Comparison of ENCODE assay signal across 11 mouse cellular contexts in genomic region chr6:84638206-84638605, GRCm38 (mm10). TPM values are rescaled to one million over a fixed set of nuclear protein-coding genes. Genes with fewer than 3 reads are reported as not detected.
DNase-seq lines count a peak whose midpoint lies in the region; ATAC-seq and TF ChIP-seq lines count a peak whose summit lies in the region.
"Had no signal": no experiment of that assay in that cellular context is flagged by ENCODE, and none has a peak within 500 bp of the region (broad histone marks: within the 10 kb centered on the region; RNA-seq: fewer than 3 reads in every experiment).

No protein-coding gene starts in this region.

- no peak overlapping the region for H3K9ac ChIP-seq in kidney, embryonic 14.5 days (ENCODE audit: low read depth, low read length)
- no peak overlapping the region for H3K9ac ChIP-seq in hindbrain, embryonic 13.5 days
- H3K9ac ChIP-seq in forebrain, postnatal 0 days, result no peak overlapping the region
- H3K9ac ChIP-seq: liver, embryonic 14.5 days had no signal

- DNase-seq in kidney, adult 18-20 months, result peak; percentile 35
- peak; percentile 19 to 56 for DNase-seq in cerebellum, postnatal 25 days
- DNase-seq in heart, postnatal 14 days, result peak; percentile 46 to 66
- DNase-seq in lung, postnatal 14 days, result peak; percentile 72
- no peak for DNase-seq in forebrain, postnatal 0 days

- H3K36me3 ChIP-seq in kidney, embryonic 14.5 days (ENCODE audit: control insufficient read depth, insufficient read depth, low read length), result no peaks in the 10 kb centered on the region
- H3K36me3 ChIP-seq in hindbrain, embryonic 13.5 days, result no peaks in the 10 kb centered on the region
- H3K36me3 ChIP-seq in forebrain, postnatal 0 days (ENCODE audit: insufficient read depth), result no peaks in the 10 kb centered on the region
- H3K36me3 ChIP-seq: G1E had no signal

- no peaks in the 10 kb centered on the region for H3K27me3 ChIP-seq in kidney, embryonic 14.5 days (ENCODE audit: control insufficient read depth, insufficient read depth, low read length)
- H3K27me3 ChIP-seq in hindbrain, embryonic 13.5 days, result no peaks in the 10 kb centered on the region
- no peaks in the 10 kb centered on the region for H3K27me3 ChIP-seq in forebrain, postnatal 0 days (ENCODE audit: insufficient read depth, low read length)

- no peak overlapping the region for H3K4me3 ChIP-seq in kidney, embryonic 14.5 days (ENCODE audit: low read length)
- H3K4me3 ChIP-seq in hindbrain, embryonic 13.5 days, result no peak overlapping the region
- H3K4me3 ChIP-seq in forebrain, postnatal 0 days (ENCODE audit: low read depth, low read length), result no peak overlapping the region

- H3K27ac ChIP-seq in kidney, embryonic 14.5 days (ENCODE audit: low read depth, low read length), result no peak overlapping the region
- H3K27ac ChIP-seq in hindbrain, embryonic 13.5 days, result no peak overlapping the region
- no peak overlapping the region for H3K27ac ChIP-seq in forebrain, postnatal 0 days (ENCODE audit: low read depth, low read length)
- H3K27ac ChIP-seq: liver, embryonic 14.5 days had no signal

- H3K9me3 ChIP-seq in kidney, embryonic 14.5 days (ENCODE audit: control insufficient read depth, low read length), result no peaks in the 10 kb centered on the region
- peaks cover 5% of the 10 kb centered on the region; the same call in 1 of the 2 replicates for H3K9me3 ChIP-seq in hindbrain, embryonic 13.5 days
- H3K9me3 ChIP-seq in forebrain, postnatal 0 days (ENCODE audit: low read length), result no peaks in the 10 kb centered on the region
- H3K9me3 ChIP-seq: G1E had no signal

- TF ChIP-seq CTCF in forebrain, postnatal 0 days (IDR thresholded peaks at IDR 0.05; ENCODE audit: low read depth), result no peak

- intact Hi-C loops in heart, postnatal 14 days (cut with DNase I), result no loop called here

- H3K4me1 ChIP-seq in kidney, embryonic 14.5 days (ENCODE audit: control insufficient read depth, insufficient read depth, low read length), result peaks cover 22% of the 10 kb centered on the region
- H3K4me1 ChIP-seq in hindbrain, embryonic 13.5 days (replicated peaks), result peaks cover 8% of the 10 kb centered on the region
- no peaks in the 10 kb centered on the region for H3K4me1 ChIP-seq in forebrain, postnatal 0 days (ENCODE audit: insufficient read depth)

- H3K4me2 ChIP-seq in kidney, embryonic 14.5 days (replicated peaks; ENCODE audit: low read depth, low read length), result no peak overlapping the region
- no peak overlapping the region for H3K4me2 ChIP-seq in hindbrain, embryonic 13.5 days
- no peak overlapping the region for H3K4me2 ChIP-seq in forebrain, postnatal 0 days (ENCODE audit: low read depth)

- ATAC-seq in kidney, embryonic 14.5 days (ENCODE audit: low FRiP score, low TSS enrichment), result no peak
- ATAC-seq in hindbrain, embryonic 13.5 days (ENCODE audit: low FRiP score), result no peak
- no peak for ATAC-seq in erythroblast, adult 5-6 weeks (replicated peaks; ENCODE audit: low FRiP score, poor library complexity, severe bottlenecking)
- no peak for ATAC-seq in forebrain, postnatal 0 days
- ATAC-seq: midbrain, embryonic 16.5 days had no signal

RNA-seq across cellular contexts. Expression of gene Cyp26b1, which starts 44.5 kb away (rescaled TPM):
- 4.4 and 6.7 TPM in 2 replicates for polyA plus RNA-seq in kidney, embryonic 14.5 days (2014; fragmentation: Nextera tagmentation; extraction: Ambion mirVana)
- 1 to 10 TPM; 2.1 to 2.7 TPM for total RNA-seq in heart, postnatal 14 days (2021)
- polyA plus RNA-seq in hindbrain, embryonic 13.5 days (2015; fragmentation: Nextera tagmentation; extraction: Ambion mirVana), result 55.5 and 62.8 TPM in 2 replicates
- not detected in 2 replicates for total RNA-seq in erythroblast, adult 5-6 weeks (2015; ENCODE audit: low replicate concordance)
- total RNA-seq in erythroblast, adult 5-6 weeks (2017; ENCODE audit: low replicate concordance), result not detected in 2 replicates
- 7.5 and 10.6 TPM in 2 replicates for total RNA-seq in forebrain, postnatal 0 days (2014; rRNA removed)
- polyA plus RNA-seq in forebrain, postnatal 0 days (2015; fragmentation: Nextera tagmentation; extraction: Ambion mirVana), result 5.2 and 6.5 TPM in 2 replicates
